Mouse (Mus musculus) ES-E14 (cell line): ENCODE data around the gene Cabp4.

Experiments
- CHD2 ChIP-seq: IDR thresholded peaks from 2 replicates; pipeline ENCODE4 v1.6.1; 2014; ENCODE audit warnings: mild to moderate bottlenecking, low read depth, low read length, inconsistent platforms
- HCFC1 ChIP-seq: IDR thresholded peaks from 2 replicates; pipeline ENCODE4 v1.6.1; 2012; ENCODE audit warnings: low read length, inconsistent platforms, borderline replicate concordance; ENCODE audit not compliant: insufficient read depth
- ZC3H11A ChIP-seq: IDR thresholded peaks from 2 replicates; pipeline ENCODE4 v1.6.1; 2012; ENCODE audit warnings: low read depth, mild to moderate bottlenecking, inconsistent platforms, low read length, borderline replicate concordance

DNA sequence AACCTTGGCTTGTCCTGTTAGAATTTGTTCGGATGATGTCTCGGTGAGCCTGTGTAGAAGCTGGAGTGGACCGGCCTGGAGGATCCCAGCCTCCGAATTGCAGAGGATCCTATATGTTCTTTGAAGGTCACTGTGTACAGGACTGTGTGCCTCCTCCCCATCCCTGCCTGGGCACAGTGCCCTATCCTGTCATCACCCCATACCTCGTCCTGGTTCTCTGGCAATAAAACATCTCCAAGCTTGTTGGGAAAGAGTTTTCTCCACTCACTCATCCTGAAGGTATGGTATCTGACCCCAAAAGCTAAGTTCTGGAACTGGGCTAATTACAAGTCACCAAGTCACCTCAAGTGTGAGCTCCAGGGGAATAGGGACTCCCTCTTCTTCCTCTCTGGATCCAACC lies 56.7 kb downstream of the Cabp4 start:
- TF ChIP-seq HCFC1, result no peak
- no peak for TF ChIP-seq ZC3H11A
- no peak for TF ChIP-seq CHD2
